Mouse (Mus musculus) heart, adult 2 months (tissue): ENCODE data around the gene Cep170b. TPM values are rescaled to one million over a fixed set of nuclear protein-coding genes. Genes with fewer than 3 reads are reported as not detected.
A peak's percentile ranks its signal among the peaks of the same experiment; 100 is the strongest.

Source experiments
- DNase-seq, 2 experiments: peaks; one replicate each; pipeline ENCODE4 v3.0.0; 2021
- H3K27ac ChIP-seq: fragments of 200-600 bp; 2 replicates; pipeline ENCODE4 v1.8.1; 2022
- H3K27me3 ChIP-seq: fragments of 200-500 bp; 2 replicates; pipeline ENCODE4 v1.6.1; 2012; ENCODE audit warnings: mild to moderate bottlenecking, low read length, inconsistent platforms, mixed read lengths; ENCODE audit not compliant: control insufficient read depth, insufficient read depth
- H3K36me3 ChIP-seq: fragments of 200-500 bp; 2 replicates; pipeline ENCODE4 v1.6.1; 2012; ENCODE audit warnings: low read length, inconsistent platforms; ENCODE audit not compliant: control insufficient read depth, insufficient read depth
- H3K4me1 ChIP-seq: fragments of 200-500 bp; 2 replicates; pipeline ENCODE4 v1.6.1; 2011; ENCODE audit warnings: low read length; ENCODE audit not compliant: control insufficient read depth, insufficient read depth
- H3K4me3 ChIP-seq: fragments of 200-600 bp; 2 replicates; pipeline ENCODE4 v1.8.1; 2022
- H3K79me2 ChIP-seq: fragments of 200-500 bp; replicated peaks from 2 replicates; pipeline ENCODE4 v1.6.1; 2012; ENCODE audit warnings: mild to moderate bottlenecking, inconsistent platforms, low read length, moderate library complexity, mixed read lengths; ENCODE audit not compliant: control insufficient read depth, insufficient read depth
- H3K9ac ChIP-seq: fragments of 200-500 bp; 2 replicates; pipeline ENCODE4 v1.6.1; 2012; ENCODE audit warnings: low read depth, mild to moderate bottlenecking, control low read depth, inconsistent platforms, low read length, mixed read lengths
- CTCF ChIP-seq: fragments of 200-600 bp; IDR thresholded peaks from 2 replicates; pipeline ENCODE4 v1.8.1; 2022; ENCODE audit warnings: antibody characterized with exemption, mild to moderate bottlenecking, moderate library complexity
- EP300 ChIP-seq: fragments of 200-500 bp; IDR thresholded peaks from 2 replicates; pipeline ENCODE4 v1.6.1; 2011; ENCODE audit warnings: low read depth, low read length, control low read depth; ENCODE audit not compliant: insufficient read depth
- POLR2A ChIP-seq: fragments of 200-500 bp; IDR thresholded peaks from 2 replicates; pipeline ENCODE4 v1.6.1; 2011; ENCODE audit warnings: mild to moderate bottlenecking, low read depth, low read length, control low read depth; ENCODE audit not compliant: insufficient read depth
- WGBS: fragments of 180-500 bp; shearing (Covaris S2); methylation state at CpG from one replicate; pipeline ENCODE4 v1.1.7; 2018; 5-methylcytosine and 5-hydroxymethylcytosine counted together
- intact Hi-C: fragments of 180-260 bp; cut with DNase I; formaldehyde crosslinking; loops from one replicate; pipeline ENCODE4 v1.15.1; 2025
- polyA plus RNA-seq: library from polyadenylated mRNA; depleted of rRNA; stranded (reverse); fragments of >200 nt; gene quantifications from 2 replicates; pipeline ENCODE4 v1.2.3, GENCODE M21; 2012
- total RNA-seq, 2 experiments: library from RNA; stranded (reverse); gene quantifications; 2 replicates each; pipeline ENCODE4 v1.2.3; 2021

The Cep170b gene
- total and polyA plus RNA-seq, 3 experiments = 10.7 to 11.5 (median 10.8) TPM

DNA sequence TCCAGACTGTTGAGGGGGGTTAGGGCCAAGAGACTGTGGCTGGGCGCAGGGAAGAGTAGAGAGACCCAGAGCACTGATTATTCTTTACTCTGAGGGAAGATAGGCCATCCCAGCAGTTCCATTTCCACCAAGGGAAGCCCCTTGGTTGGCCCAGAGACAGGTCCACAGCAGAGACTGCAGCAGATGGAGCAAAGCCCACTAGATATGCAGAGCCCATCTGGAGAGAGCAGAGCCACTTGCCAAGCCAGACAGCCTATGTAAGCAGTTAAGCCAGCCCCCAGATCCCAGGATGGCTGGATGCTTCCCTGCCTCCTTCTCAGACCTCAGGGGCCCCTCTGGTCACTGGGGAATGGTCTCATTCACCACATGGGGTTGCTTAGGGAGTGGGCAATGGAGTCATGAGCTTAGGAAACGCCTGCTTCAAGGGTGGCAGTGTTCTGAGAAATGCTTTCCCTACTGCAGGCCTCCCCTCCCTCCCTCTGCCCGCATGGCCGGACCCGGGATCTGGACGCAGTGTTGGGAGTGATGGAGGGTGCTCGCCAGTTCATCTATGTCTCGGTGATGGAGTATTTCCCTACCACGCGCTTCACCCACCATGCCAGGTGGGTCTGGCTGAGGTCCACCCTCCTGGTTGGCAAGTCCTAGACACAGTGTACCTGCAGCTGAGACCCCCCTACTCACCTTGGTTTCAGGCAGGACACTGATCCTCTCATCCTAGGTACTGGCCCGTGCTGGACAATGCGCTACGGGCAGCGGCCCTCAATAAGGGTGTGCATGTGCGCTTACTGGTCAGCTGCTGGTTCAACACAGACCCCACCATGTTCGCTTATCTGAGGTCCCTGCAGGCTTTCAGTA lies 47.0 kb downstream of the Cep170b start:
- no peak for TF ChIP-seq POLR2A
- TF ChIP-seq CTCF = no peak
- no peak for TF ChIP-seq EP300
- no peak overlapping the region for H3K4me3 ChIP-seq
- H3K4me1 ChIP-seq = no peaks in the 10 kb centered on the region
- no peaks in the 10 kb centered on the region for H3K36me3 ChIP-seq
- WGBS = 92% methylated on average over 16 of the region's 16 CpGs
- no peaks in the 10 kb centered on the region for H3K27me3 ChIP-seq
- no peak overlapping the region for H3K9ac ChIP-seq
- H3K79me2 ChIP-seq = no peaks in the 10 kb centered on the region
- intact Hi-C loops = no loop called here
- peak in 1 of 2 experiments; percentile 13 for DNase-seq
- H3K27ac ChIP-seq = no peak overlapping the region

- Histone ChIP-seq H3K27me3 (no peaks in the 10 kb centered on the region), H3K9ac (no peak overlapping the region), H3K4me1 (no peaks in the 10 kb centered on the region), H3K36me3 (no peaks in the 10 kb centered on the region), H3K79me2 (no peaks in the 10 kb centered on the region), H3K27ac (no peak overlapping the region), H3K4me3 (no peak overlapping the region)
- whole genome bisulfite sequencing = 85% methylated on average over 8 of the region's 8 CpGs
- intact Hi-C loops = no loop called here
- peak in 1 of 2 experiments; percentile 16 for DNase-seq
- TF ChIP-seq CTCF = no peak
- no peak for TF ChIP-seq POLR2A
- no peak for TF ChIP-seq EP300
Measured at GRCm38 (mm10) chr12:112768166-112768565, 47.9 kb downstream of the Cep170b start.

DNA sequence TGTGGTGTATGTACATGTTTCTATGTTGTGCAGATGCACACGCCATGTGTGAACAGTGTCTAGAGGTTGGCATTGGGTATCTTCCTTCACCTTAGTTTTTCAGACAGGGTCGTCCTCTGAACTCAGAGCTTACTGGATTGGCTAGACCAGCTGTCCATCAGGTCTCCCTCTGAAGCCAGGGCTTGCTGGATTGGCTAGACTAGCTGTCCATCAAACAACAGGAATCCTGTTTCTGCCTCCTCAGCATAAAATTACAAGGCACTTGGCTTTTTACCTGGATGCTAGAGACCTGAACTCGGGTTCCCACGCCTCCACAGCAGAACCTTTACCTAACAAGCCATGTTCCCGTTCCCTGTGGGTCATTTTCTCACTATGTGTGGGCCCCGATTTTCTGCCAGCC lies 48.8 kb downstream of the Cep170b start:
- no peaks in the 10 kb centered on the region for H3K36me3 ChIP-seq
- DNase-seq = peak in 1 of 2 experiments; percentile 10
- no peak overlapping the region for H3K27ac ChIP-seq
- WGBS = 67% methylated on average over 6 of the region's 6 CpGs
- intact Hi-C loops = no loop called here
- no peak overlapping the region for H3K9ac ChIP-seq
- no peak for TF ChIP-seq POLR2A
- no peak for TF ChIP-seq EP300
- TF ChIP-seq CTCF = no peak
- H3K27me3 ChIP-seq = no peaks in the 10 kb centered on the region
- H3K4me3 ChIP-seq = no peak overlapping the region
- no peaks in the 10 kb centered on the region for H3K4me1 ChIP-seq
- H3K79me2 ChIP-seq = no peaks in the 10 kb centered on the region

GRCm38 (mm10) chr12:112769751-112770150 lies 49.5 kb downstream of the Cep170b start:
- no peaks in the 10 kb centered on the region for H3K36me3 ChIP-seq
- DNase-seq = peak in 1 of 2 experiments; percentile 8
- WGBS = 60% methylated on average over 2 of the region's 2 CpGs
- TF ChIP-seq CTCF (no peak), POLR2A (no peak), EP300 (no peak)
- no peaks in the 10 kb centered on the region for H3K4me1 ChIP-seq
- intact Hi-C loops = no loop called here
- H3K4me3 ChIP-seq = no peak overlapping the region
- no peak overlapping the region for H3K27ac ChIP-seq
- no peaks in the 10 kb centered on the region for H3K27me3 ChIP-seq
- H3K79me2 ChIP-seq = no peaks in the 10 kb centered on the region
- no peak overlapping the region for H3K9ac ChIP-seq

- peak in 1 of 2 experiments; percentile 10 for DNase-seq
- intact Hi-C loops = no loop called here
- H3K36me3 ChIP-seq = no peaks in the 10 kb centered on the region
- no peaks in the 10 kb centered on the region for H3K27me3 ChIP-seq
- no peak overlapping the region for H3K27ac ChIP-seq
- WGBS = 74% methylated on average over 4 of the region's 4 CpGs
- H3K9ac ChIP-seq = no peak overlapping the region
- TF ChIP-seq CTCF (no peak), POLR2A (no peak), EP300 (no peak)
- H3K79me2 ChIP-seq = no peaks in the 10 kb centered on the region
- H3K4me1 ChIP-seq = no peaks in the 10 kb centered on the region
- no peak overlapping the region for H3K4me3 ChIP-seq
Measured at GRCm38 (mm10) chr12:112770396-112770795, 50.1 kb downstream of the Cep170b start.

DNA sequence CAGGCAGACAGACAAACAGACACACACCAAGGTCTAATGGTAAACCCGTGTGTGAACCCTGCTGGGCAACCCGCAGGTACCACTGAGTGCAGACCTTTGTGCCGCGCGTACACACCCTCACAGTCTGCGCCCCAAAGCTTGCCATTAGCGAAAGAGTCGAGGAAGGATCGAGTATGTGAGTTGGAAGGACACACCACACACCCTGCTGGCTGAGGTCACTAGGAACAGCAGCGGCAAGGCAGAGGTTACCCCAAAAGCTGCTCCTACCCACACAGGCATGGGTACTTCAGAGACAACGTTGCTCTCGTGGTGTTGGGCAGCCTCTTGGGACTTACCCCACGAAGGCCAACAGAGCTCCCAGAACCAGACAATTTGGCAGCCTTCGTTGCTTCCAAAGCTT lies 52.1 kb downstream of the Cep170b start:
- no peaks in the 10 kb centered on the region for H3K27me3 ChIP-seq
- H3K4me1 ChIP-seq = no peaks in the 10 kb centered on the region
- intact Hi-C loops = no loop called here
- no peak overlapping the region for H3K27ac ChIP-seq
- no peaks in the 10 kb centered on the region for H3K36me3 ChIP-seq
- H3K4me3 ChIP-seq = no peak overlapping the region
- DNase-seq = peak in 1 of 2 experiments; percentile 10
- no peak overlapping the region for H3K9ac ChIP-seq
- H3K79me2 ChIP-seq = no peaks in the 10 kb centered on the region
- TF ChIP-seq POLR2A = no peak
- TF ChIP-seq CTCF = no peak
- TF ChIP-seq EP300 = no peak
- 87% methylated on average over 14 of the region's 14 CpGs for WGBS
